Mouse (Mus musculus) forebrain, embryonic 12.5 days (tissue): ENCODE data around the gene Olfr524. TPM values are rescaled to one million over a fixed set of nuclear protein-coding genes. Genes with fewer than 3 reads are reported as not detected.

Source experiments
- ATAC-seq: fragments of 200-750 bp; cut with Nextera tagmentation; 2 replicates; pipeline ENCODE4 v1.8.0; 2017; ENCODE audit warnings: moderate TSS enrichment; ENCODE audit not compliant: low FRiP score
- H3K27ac ChIP-seq: fragments of 300-500 bp; sonication (generic); 2 replicates; pipeline ENCODE4 v1.5.1; 2016; ENCODE audit warnings: mild to moderate bottlenecking
- H3K27me3 ChIP-seq: fragments of 300-500 bp; sonication (generic); 2 replicates; pipeline ENCODE4 v1.6.1; 2016; ENCODE audit warnings: mild to moderate bottlenecking
- H3K36me3 ChIP-seq: fragments of 300-500 bp; sonication (generic); replicated peaks from 2 replicates; pipeline ENCODE4 v1.6.1; 2016; ENCODE audit warnings: mild to moderate bottlenecking
- H3K4me1 ChIP-seq: fragments of 300-500 bp; sonication (generic); 2 replicates; pipeline ENCODE4 v1.6.1; 2016
- H3K4me2 ChIP-seq: fragments of 300-500 bp; sonication (generic); 2 replicates; pipeline ENCODE4 v1.6.1; 2016; ENCODE audit warnings: mild to moderate bottlenecking, moderate library complexity
- H3K4me3 ChIP-seq: fragments of 300-500 bp; sonication (generic); replicated peaks from 2 replicates; pipeline ENCODE4 v1.5.1; 2016; ENCODE audit warnings: mild to moderate bottlenecking
- H3K9ac ChIP-seq: fragments of 300-500 bp; sonication (generic); 2 replicates; pipeline ENCODE4 v1.6.1; 2016; ENCODE audit warnings: mild to moderate bottlenecking
- H3K9me3 ChIP-seq: fragments of 300-500 bp; sonication (generic); 2 replicates; pipeline ENCODE4 v1.6.1; 2016
- WGBS: fragments of 180-500 bp; shearing (Covaris S2); methylation state at CpG from one replicate; pipeline ENCODE4 v1.1.7; 2016; 5-methylcytosine and 5-hydroxymethylcytosine counted together
- polyA plus RNA-seq: library from polyadenylated mRNA; unstranded; fragments of >200 nt; fragmentation: Nextera tagmentation; extraction: Ambion mirVana; gene quantifications from 2 replicates; pipeline ENCODE4 v1.2.1, GENCODE M21; 2016

Gene Olfr524
- polyA plus RNA-seq, 1 experiment from 2014 or later, result not detected

DNA sequence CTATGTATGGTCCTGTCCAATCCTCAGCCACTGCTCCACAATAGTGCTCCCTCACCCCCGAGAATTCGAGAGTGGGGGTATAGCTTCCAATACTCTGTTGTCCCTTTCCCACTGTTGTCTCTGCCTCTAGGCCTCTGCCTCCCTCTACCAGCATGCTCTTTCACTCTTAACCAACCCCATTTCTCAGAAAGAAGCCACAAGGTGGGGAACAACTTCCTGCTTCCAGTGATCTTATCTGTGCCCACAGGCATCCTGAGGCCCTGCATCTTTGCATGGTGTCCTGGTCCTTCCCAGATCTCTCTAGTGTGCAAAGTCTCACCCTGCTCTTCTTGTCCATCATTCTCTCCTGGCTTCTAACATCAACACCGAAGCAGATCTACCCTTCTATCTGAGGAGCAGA lies 1.1 kb upstream of the Olfr524 start:
- ATAC-seq, result no peak
- no peak overlapping the region for H3K27ac ChIP-seq

GRCm38 (mm10) chr7:140201090-140201489 lies 4.7 kb downstream of the Olfr524 start:
- Histone ChIP-seq H3K27ac (no peak overlapping the region), H3K9me3 (no peaks in the 10 kb centered on the region), H3K4me3 (no peak overlapping the region), H3K4me1 (no peaks in the 10 kb centered on the region), H3K36me3 (no peaks in the 10 kb centered on the region), H3K4me2 (no peak overlapping the region), H3K27me3 (no peaks in the 10 kb centered on the region), H3K9ac (no peak overlapping the region)
- ATAC-seq, result no peak
- 90% methylated on average over 4 of the region's 4 CpGs for WGBS

More for the DNA sequence above, 1.1 kb upstream of the Olfr524 start:
- no peaks in the 10 kb centered on the region for H3K9me3 ChIP-seq
- no peaks in the 10 kb centered on the region for H3K4me1 ChIP-seq
- no peaks in the 10 kb centered on the region for H3K36me3 ChIP-seq
- 76% methylated on average over 3 of the region's 3 CpGs for WGBS
- H3K27me3 ChIP-seq, result no peaks in the 10 kb centered on the region
- no peak overlapping the region for H3K4me3 ChIP-seq
- no peak overlapping the region for H3K9ac ChIP-seq
- no peak overlapping the region for H3K4me2 ChIP-seq

DNA sequence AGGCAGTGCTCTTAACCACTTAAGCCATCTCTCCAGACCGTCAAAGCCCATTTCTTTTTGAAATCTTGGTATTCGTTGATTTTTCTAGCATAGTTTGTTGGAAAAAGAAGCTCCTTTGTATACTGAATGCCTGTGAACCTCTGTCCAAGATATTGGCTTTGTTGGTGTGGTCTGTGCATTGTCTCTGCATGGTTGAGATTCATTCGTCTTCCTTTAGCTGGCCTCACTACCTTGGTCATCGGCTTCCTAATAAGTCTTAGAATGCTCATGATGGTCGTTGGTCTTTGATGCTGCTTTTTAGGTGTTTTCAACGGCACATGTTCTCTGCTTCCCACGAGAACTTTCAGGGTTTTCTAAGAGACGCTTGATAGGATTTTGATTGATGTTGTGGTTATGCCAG lies 9.8 kb downstream of the Olfr524 start:
- Histone ChIP-seq H3K9ac (no peak overlapping the region), H3K4me3 (no peak overlapping the region), H3K27ac (no peak overlapping the region), H3K4me1 (no peaks in the 10 kb centered on the region), H3K9me3 (no peaks in the 10 kb centered on the region), H3K4me2 (no peak overlapping the region), H3K27me3 (no peaks in the 10 kb centered on the region), H3K36me3 (no peaks in the 10 kb centered on the region)
- WGBS, result 84% methylated on average over 8 of the region's 8 CpGs
- ATAC-seq, result no peak

DNA sequence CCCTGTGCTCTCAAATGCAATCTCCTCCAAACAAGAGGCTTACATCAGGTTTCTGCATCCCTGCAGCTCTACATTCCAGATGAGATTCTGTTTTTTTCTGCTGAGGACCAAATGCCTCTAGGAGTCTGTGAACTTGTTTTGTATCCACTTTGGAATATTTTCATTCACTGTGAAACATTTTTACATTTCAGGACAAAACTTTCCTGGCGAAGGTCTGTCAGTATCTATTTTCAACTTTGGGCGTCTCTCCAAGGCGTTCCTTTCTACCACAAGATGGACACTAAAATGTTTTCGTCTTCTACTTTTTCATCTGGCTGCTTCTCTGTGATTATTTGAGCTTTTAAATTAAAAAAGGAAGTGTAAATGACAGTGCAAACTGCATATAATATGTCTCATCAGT lies 11.7 kb downstream of the Olfr524 start:
- no peaks in the 10 kb centered on the region for H3K4me1 ChIP-seq
- 95% methylated on average over 4 of the region's 4 CpGs for WGBS
- H3K9me3 ChIP-seq, result no peaks in the 10 kb centered on the region
- H3K36me3 ChIP-seq, result no peaks in the 10 kb centered on the region
- no peak overlapping the region for H3K27ac ChIP-seq
- no peak overlapping the region for H3K4me2 ChIP-seq
- no peak for ATAC-seq
- H3K27me3 ChIP-seq, result no peaks in the 10 kb centered on the region
- no peak overlapping the region for H3K9ac ChIP-seq
- H3K4me3 ChIP-seq, result no peak overlapping the region

DNA sequence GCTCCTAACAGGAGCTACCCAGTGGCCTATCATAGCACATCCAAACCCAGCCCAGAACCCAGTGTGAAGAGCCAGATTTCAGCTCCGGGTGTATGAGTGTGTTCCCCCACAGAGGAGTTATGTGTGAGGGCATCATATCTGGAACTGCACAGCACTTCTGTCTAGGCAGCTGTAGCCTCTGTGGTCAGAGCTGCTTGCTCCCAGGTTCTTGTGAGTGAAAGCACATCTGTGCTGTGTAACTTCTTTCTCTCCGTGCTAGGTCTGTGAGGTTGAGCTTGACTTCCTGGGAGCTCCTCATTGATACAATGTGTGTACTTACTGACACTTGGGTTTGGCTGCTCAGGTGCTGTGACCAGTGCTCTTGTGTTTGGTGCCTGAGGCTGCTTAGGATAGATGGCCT lies 12.9 kb downstream of the Olfr524 start:
- Histone ChIP-seq H3K27me3 (no peaks in the 10 kb centered on the region), H3K9ac (no peak overlapping the region), H3K4me3 (no peak overlapping the region), H3K4me1 (no peaks in the 10 kb centered on the region), H3K27ac (no peak overlapping the region), H3K4me2 (no peak overlapping the region), H3K9me3 (no peaks in the 10 kb centered on the region), H3K36me3 (no peaks in the 10 kb centered on the region)
- 83% methylated on average over 2 of the region's 2 CpGs for WGBS
- no peak for ATAC-seq

GRCm38 (mm10) chr7:140192445-140192844 lies 13.3 kb downstream of the Olfr524 start:
- Histone ChIP-seq H3K4me3 (no peak overlapping the region), H3K9ac (no peak overlapping the region), H3K4me2 (no peak overlapping the region), H3K4me1 (no peaks in the 10 kb centered on the region), H3K27me3 (no peaks in the 10 kb centered on the region), H3K27ac (no peak overlapping the region), H3K9me3 (no peaks in the 10 kb centered on the region), H3K36me3 (no peaks in the 10 kb centered on the region)
- WGBS, result 58% methylated on average over 2 of the region's 2 CpGs
- ATAC-seq, result no peak

DNA sequence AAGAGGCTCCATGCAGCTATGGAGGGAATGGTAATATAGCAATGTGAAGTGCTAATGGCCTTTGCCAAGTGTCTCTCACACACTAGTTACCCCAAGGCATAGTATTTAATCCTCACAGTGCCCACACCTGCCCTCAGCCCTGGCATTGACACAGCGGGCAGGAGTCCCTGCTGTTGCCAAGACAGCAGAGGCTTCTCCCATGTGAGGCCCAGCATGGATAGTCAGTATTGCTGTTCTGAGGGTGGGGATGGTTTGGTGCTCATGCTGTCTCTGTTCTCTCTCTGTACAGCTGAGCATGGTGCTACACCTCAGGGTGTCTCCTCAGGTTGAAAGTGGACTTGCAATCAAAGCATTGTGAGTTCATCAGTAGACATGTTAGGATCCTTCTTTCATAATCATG lies 15.3 kb downstream of the Olfr524 start:
- 77% methylated on average over 1 of the region's 1 CpGs for WGBS
- Histone ChIP-seq H3K9ac (no peak overlapping the region), H3K27ac (no peak overlapping the region), H3K4me3 (no peak overlapping the region), H3K27me3 (no peaks in the 10 kb centered on the region), H3K36me3 (no peaks in the 10 kb centered on the region), H3K4me1 (no peaks in the 10 kb centered on the region), H3K9me3 (no peaks in the 10 kb centered on the region), H3K4me2 (no peak overlapping the region)
- ATAC-seq, result no peak

- H3K4me3 ChIP-seq, result no peak overlapping the region
- H3K27me3 ChIP-seq, result no peaks in the 10 kb centered on the region
- no peak overlapping the region for H3K4me2 ChIP-seq
- H3K36me3 ChIP-seq, result no peaks in the 10 kb centered on the region
- 64% methylated on average over 4 of the region's 4 CpGs for WGBS
- no peaks in the 10 kb centered on the region for H3K4me1 ChIP-seq
- no peak overlapping the region for H3K27ac ChIP-seq
- no peaks in the 10 kb centered on the region for H3K9me3 ChIP-seq
- ATAC-seq, result no peak
- no peak overlapping the region for H3K9ac ChIP-seq
Observed at GRCm38 (mm10) chr7:140188391-140189328, 17.1 kb downstream of the Olfr524 start.

DNA sequence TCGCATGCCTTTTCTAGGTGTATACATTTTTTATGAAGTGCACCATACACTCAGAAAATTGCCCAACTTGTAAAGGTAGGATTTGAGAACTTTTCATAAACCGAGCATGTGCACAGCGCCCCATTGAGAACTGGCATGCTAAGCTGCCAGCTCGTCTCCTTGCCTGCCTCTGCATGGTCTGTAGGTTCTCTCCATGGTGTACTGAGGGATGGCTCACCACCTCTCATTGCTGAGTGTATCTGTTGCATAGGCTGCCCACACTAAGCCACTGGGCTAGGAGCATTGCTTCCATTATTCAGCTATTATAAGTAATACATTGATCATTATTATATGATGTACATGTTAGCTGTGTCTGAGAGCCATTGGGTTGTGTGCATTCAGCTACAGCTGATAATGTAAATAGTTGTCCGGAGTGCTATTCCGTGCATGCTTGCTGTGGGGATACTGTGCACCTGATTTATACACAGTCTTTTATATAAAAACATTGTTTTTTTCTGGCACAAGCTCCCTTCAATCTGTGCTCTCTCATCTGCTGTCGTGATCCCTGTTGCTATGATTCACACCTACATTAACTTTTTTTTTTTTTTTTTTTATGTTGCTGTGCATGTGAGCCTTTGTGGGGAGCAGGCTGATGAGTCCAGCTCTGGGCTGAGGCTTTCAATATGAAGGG lies 17.9 kb downstream of the Olfr524 start:
- Histone ChIP-seq H3K4me1 (no peaks in the 10 kb centered on the region), H3K9me3 (no peaks in the 10 kb centered on the region)
- WGBS, result 78% methylated on average over 7 of the region's 7 CpGs

GRCm38 (mm10) chr7:140186646-140187620 lies 18.8 kb downstream of the Olfr524 start:
- H3K36me3 ChIP-seq, result no peaks in the 10 kb centered on the region
- ATAC-seq, result no peak
- 58% methylated on average over 18 of the region's 18 CpGs for WGBS
- no peak overlapping the region for H3K9ac ChIP-seq
- no peak overlapping the region for H3K4me2 ChIP-seq
- no peak overlapping the region for H3K27ac ChIP-seq
- H3K27me3 ChIP-seq, result no peaks in the 10 kb centered on the region
- H3K4me3 ChIP-seq, result no peak overlapping the region
- no peaks in the 10 kb centered on the region for H3K9me3 ChIP-seq
- H3K4me1 ChIP-seq, result no peaks in the 10 kb centered on the region

More for the DNA sequence above, 17.9 kb downstream of the Olfr524 start:
- Histone ChIP-seq H3K9ac (no peak overlapping the region), H3K4me2 (no peak overlapping the region), H3K4me3 (no peak overlapping the region), H3K27ac (no peak overlapping the region), H3K27me3 (no peaks in the 10 kb centered on the region), H3K36me3 (no peaks in the 10 kb centered on the region)
- ATAC-seq, result no peak

- H3K27me3 ChIP-seq, result no peaks in the 10 kb centered on the region
- no peak for ATAC-seq
- H3K4me2 ChIP-seq, result no peak overlapping the region
- no peak overlapping the region for H3K9ac ChIP-seq
- H3K4me1 ChIP-seq, result no peaks in the 10 kb centered on the region
- no peaks in the 10 kb centered on the region for H3K9me3 ChIP-seq
- no peak overlapping the region for H3K4me3 ChIP-seq
- WGBS, result 85% methylated on average over 4 of the region's 4 CpGs
- H3K27ac ChIP-seq, result no peak overlapping the region
- H3K36me3 ChIP-seq, result no peaks in the 10 kb centered on the region
Observed at GRCm38 (mm10) chr7:140184206-140184605, 21.6 kb downstream of the Olfr524 start.

- ATAC-seq, result no peak
- Histone ChIP-seq H3K4me2 (no peak overlapping the region), H3K4me1 (no peaks in the 10 kb centered on the region), H3K9me3 (no peaks in the 10 kb centered on the region), H3K4me3 (no peak overlapping the region), H3K27me3 (no peaks in the 10 kb centered on the region), H3K9ac (no peak overlapping the region), H3K27ac (no peak overlapping the region), H3K36me3 (no peaks in the 10 kb centered on the region)
- WGBS, result 89% methylated on average over 2 of the region's 2 CpGs
Observed at GRCm38 (mm10) chr7:140180692-140181091, 25.1 kb downstream of the Olfr524 start.
